Mouse (Mus musculus): ENCODE measurements around the gene Olfr1418. TPM values are rescaled to one million over a fixed set of nuclear protein-coding genes. Genes with fewer than 3 reads are reported as not detected.
"Not testable (repeated sequence)": the region's sequence is repeated elsewhere in the genome, so short reads cannot be mapped to it uniquely, and the experiment has no call there.

Olfr1418 gene
- total RNA-seq (2021) = not detected
- long read RNA-seq, experiment 1 = 0 reads
- long read RNA-seq, experiment 2 = 0 reads

DNA sequence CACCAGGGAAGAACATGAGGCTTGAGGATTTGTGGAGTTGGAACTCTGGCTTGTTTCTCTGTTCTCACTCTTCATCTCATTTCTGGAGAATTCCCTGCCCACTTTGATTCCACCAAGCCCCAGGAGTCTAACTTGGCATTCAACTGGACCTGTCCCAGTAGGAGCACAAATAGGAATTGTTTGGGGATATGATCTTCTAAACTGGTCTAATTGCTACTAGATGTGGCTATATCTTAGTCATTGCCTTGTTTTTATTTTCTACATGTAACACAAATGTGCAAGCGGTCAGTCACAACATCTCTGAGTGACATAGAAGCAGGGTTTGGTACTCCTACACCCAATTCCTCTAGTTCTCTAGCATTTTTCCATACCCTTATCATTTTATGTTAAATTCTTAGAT is at the start of gene Olfr1418:
Olfr1418 (minus strand) TSS at position 101 of the 400 bp plus-strand sequence.
- DNase-seq (ENCODE audit: low spot score in 2 of 2) = no peak

DNA sequence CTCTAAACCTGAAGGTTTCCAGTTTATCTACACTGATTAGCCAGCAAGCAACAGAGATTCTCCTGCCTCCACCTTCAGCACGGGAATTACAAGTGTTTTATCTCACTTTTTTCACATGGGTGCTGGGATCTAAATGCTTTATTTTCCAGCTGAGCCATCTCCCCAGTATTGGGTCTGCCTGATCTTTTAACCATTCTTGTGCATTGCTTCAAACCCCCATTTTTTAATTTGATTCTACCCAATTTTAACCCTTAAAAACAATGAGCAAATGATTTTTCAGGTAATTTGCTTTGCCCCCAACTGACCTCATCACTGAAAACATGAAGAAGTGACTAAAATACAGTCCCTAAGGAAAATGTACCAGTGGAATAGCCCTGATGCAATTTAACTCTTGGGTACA is 25.4 kb upstream of the Olfr1418 start, which contains the start of gene Olfr1420:
Olfr1420 (plus strand) TSS at position 301 of the 400 bp plus-strand sequence.
- no peak for DNase-seq (ENCODE audit: low spot score in 2 of 2)

DNA sequence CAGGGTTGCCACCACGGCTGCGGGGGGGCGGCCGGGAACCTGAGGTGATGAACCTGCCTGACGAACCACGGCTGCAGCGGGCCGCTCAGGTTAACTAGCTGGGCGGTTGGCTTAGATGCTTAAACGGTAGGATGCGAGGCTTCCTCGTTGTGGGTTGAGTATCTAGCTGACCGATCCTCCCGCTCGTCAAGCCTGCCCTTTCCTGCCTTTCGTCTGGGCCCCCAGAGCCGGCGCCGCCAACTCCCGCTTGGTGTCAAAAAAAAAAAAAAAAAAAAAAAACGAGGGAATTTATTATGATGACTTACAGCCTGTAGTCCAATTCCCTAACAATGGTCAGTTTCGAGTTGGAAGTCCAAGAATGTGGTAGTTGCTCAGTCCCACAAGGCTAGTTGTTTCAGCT is 17.5 kb upstream of the Olfr1418 start:
- not testable (repeated sequence) for DNase-seq (ENCODE audit: low spot score in 2 of 2)

DNA sequence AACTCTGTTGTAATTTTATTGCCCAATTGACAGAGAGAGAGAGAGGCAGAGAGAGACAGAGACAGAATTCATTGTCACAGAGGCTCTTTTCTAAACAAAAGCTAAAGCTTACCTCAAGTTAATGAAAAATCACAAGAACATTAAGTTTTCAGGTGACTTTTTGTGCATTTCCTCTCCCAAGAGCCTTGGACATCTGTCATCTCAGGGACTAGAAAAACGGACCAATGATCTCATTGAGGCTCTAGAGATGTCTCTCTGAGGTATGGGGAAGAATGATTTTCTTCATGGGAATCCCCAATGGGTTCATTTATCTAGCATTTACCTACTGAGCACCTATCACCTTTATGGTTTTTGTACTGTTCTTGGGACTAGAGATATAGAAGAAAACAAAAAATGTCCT is 14.1 kb upstream of the Olfr1418 start, which contains the start of gene Olfr1419:
Olfr1419 (minus strand) TSS at position 101 of the 400 bp plus-strand sequence.
- no peak for DNase-seq (ENCODE audit: low spot score in 2 of 2)

- DNase-seq (ENCODE audit: low spot score in 2 of 2) = no peak
Observed at GRCm38 (mm10) chr19:11867837-11868236, 7.0 kb upstream of the Olfr1418 start.

DNA sequence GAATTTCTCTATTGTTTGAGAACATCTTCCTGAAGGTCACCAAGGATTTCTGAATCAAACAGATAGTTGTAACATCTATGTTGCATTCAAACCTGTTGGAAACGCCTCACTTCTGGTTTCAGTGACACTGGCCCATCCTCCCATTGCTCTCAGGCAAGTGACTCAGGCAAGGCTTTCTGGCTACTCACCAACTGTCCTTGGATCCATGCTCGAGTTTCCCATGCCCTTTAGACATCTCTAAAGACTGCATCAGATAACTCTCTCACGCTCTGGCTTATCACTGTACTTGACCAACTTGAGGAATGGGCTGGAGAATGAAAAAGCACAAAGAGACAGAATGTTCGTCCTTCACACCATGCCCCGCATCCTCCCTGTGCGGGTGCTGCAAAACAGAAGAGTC is 4.4 kb downstream of the Olfr1418 start:
- DNase-seq (ENCODE audit: low spot score in 2 of 2) = no peak

DNA sequence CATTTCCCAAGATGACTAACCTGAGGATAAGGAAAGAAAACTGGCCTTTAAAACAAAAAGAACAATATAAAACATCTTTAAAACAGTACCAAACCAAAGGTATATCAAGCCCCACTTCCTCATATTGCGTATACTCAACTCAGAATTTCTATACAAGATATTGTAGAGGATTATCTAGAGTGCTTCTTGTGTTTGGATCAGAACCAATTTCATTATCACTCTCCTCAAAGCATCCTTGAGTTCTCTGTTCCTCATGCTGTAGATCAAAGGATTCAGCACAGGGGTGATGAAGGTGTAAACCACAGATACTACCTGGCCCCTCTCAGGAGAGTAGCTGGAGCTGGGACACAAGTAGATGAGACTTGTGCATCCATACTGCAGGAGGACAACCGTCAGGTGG is 6.0 kb downstream of the Olfr1418 start:
- DNase-seq (ENCODE audit: low spot score in 2 of 2) = no peak

DNA sequence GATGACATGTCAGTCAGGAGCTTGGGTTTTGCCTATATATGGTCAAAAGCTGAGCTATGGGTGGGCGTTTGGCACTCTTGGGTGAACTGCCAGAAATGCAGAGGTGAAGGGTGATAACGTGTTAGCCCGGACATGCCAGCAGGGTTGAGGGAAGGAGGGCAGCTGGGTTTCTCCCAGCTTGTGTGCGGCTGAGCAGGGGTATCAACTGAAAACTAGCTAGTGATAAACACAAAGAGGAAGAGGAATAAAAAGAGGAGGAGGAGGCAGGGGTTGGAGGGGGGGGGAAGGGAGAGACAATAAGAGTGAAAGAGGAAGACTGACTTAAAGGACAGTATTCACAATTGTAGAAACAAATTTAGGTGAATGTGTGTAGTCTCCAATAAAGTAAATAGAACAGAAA is 8.2 kb downstream of the Olfr1418 start:
- no peak for DNase-seq (ENCODE audit: low spot score in 2 of 2)

DNA sequence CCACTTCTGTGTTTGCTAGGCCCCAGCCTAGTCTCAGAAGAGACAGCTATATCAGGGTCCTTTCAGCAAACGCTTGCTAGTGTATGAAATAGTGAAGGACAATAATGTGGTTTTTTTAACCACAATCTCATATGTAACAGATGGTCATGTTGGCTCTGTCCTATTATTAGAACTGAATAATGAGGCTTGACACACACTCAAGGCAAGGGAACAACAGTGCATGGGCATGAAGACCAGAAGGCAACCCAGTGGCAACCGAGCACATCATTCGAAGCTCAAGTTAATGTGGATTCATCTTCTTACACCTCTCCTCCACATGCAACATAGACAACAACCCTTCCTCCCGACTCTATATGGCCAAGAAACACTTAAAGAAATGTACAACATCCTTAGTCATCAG is 14.5 kb downstream of the Olfr1418 start:
- no peak for DNase-seq (ENCODE audit: low spot score in 2 of 2)

- DNase-seq (ENCODE audit: low spot score in 2 of 2) = no peak
Observed at GRCm38 (mm10) chr19:11839119-11839518, 21.7 kb downstream of the Olfr1418 start, which contains the start of gene Olfr1417. Olfr1417 (minus strand) TSS chr19:11839219.

GRCm38 (mm10) chr19:11823346-11824065 is 37.4 kb downstream of the Olfr1418 start:
- DNase-seq (ENCODE audit: low spot score in 2 of 2) = no peak

GRCm38 (mm10) chr19:11820211-11820610 is 40.7 kb downstream of the Olfr1418 start:
- DNase-seq (ENCODE audit: low spot score in 2 of 2) = no peak

- DNase-seq (ENCODE audit: low spot score in 2 of 2) = peak; percentile 66 to 80
Observed at GRCm38 (mm10) chr19:11819800-11820199, 41.1 kb downstream of the Olfr1418 start.

DNA sequence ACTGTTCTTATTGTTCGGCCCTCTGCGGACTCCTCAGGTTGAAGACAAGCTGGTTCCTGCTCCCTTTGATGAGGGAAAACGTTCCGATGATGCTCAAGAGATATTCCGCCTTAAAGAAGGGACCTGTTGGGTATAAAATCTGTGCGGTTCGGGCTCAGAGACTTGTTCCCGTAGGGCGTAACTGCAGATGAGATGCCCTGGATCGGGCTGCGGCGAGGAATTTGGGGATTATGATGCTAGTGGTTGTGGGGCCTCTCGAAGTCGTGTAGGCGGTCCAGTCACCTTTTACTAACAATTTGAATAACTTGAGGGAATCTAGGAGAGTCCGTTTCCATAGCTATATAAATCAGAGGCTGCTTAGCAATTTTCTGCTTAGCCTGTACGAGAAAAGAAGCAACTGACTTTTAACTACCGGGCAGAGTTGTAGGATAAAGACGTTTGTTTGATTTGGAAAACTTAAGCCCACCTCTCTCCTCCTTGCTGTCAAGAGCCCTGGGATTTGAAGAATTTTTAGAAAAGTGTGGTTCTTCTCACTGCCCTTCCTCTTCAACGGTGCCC is 41.6 kb downstream of the Olfr1418 start, which contains the start of gene Stx3:
Stx3 (minus strand) TSS at position 261 of the 558 bp plus-strand sequence.
- DNase-seq (ENCODE audit: low spot score in 2 of 2) = no peak

GRCm38 (mm10) chr19:11818199-11819142 is 42.4 kb downstream of the Olfr1418 start:
- DNase-seq (ENCODE audit: low spot score in 2 of 2) = peak; percentile 26 to 28

- no peak for DNase-seq (ENCODE audit: low spot score in 2 of 2)
Observed at GRCm38 (mm10) chr19:11817586-11817985, 43.3 kb downstream of the Olfr1418 start.

DNA sequence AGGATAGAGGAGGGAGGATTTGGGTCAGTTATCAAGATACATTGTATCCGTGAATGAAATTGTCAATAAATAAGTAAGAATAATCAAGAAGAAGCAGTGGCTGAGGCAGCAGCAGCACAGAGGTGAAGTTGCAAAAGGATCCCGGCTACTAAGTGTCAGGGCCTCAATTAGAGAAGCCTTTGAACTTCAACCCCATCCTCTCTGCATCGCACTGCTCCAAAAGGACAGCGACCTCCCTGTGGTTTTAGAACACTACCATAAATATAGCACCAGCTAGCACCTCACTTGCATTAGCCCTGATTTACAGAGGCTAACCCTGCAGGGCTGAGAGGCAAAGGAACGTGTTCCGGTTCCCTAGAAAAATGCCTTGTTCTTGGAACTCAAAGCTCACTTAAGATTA is 44.2 kb downstream of the Olfr1418 start:
- no peak for DNase-seq (ENCODE audit: low spot score in 2 of 2)

GRCm38 (mm10) chr19:11814742-11815333 is 46.0 kb downstream of the Olfr1418 start:
- DNase-seq (ENCODE audit: low spot score in 2 of 2) = no peak

GRCm38 (mm10) chr19:11813649-11814048 is 47.2 kb downstream of the Olfr1418 start:
- no peak for DNase-seq (ENCODE audit: low spot score in 2 of 2)

- no peak for DNase-seq (ENCODE audit: low spot score in 2 of 2)
Observed at GRCm38 (mm10) chr19:11813136-11813535, 47.7 kb downstream of the Olfr1418 start.
